In genomic region chr2:58159121-58159520, GRCm38 (mm10) we compare ENCODE assay signal across 17 mouse cellular contexts. TPM values are rescaled to one million over a fixed set of nuclear protein-coding genes. Genes with fewer than 3 reads are reported as not detected.
DNase-seq lines count a peak whose midpoint lies in the region; ATAC-seq and TF ChIP-seq lines count a peak whose summit lies in the region.
"Had no signal": no experiment of that assay in that cellular context is flagged by ENCODE, and none has a peak within 500 bp of the region (broad histone marks: within the 10 kb centered on the region; RNA-seq: fewer than 3 reads in every experiment).

No protein-coding gene starts in this region.

- H3K79me2 ChIP-seq in CH12.LX (replicated peaks; ENCODE audit: control insufficient read depth, extremely low read depth, insufficient read depth, poor library complexity, severe bottlenecking): peaks cover 41% of the 10 kb centered on the region

- dilution Hi-C loops in CH12.LX (cut with MboI; ENCODE audit: extremely low pct_ligation_motif_present, extremely low pct_unique_long_range_greater_than_20kb, low sequenced_read_pairs): no loop called here

- ATAC-seq in liver, embryonic 12.5 days: no peak
- ATAC-seq: forebrain, postnatal 0 days; hindbrain, embryonic 16.5 days had no signal

- H3K36me3 ChIP-seq in CH12.LX (replicated peaks in 1 of 2; ENCODE audit: control insufficient read depth in 1 of 2, insufficient read depth in 1 of 2, low read length in 1 of 2): no peaks in the 10 kb centered on the region
- H3K36me3 ChIP-seq in liver, embryonic 12.5 days: no peaks in the 10 kb centered on the region
- H3K36me3 ChIP-seq in small intestine, adult 2 months (ENCODE audit: control insufficient read depth, insufficient read depth, low read length): no peaks in the 10 kb centered on the region
- H3K36me3 ChIP-seq: embryonic facial prominence, embryonic 10.5 days; heart, embryonic 15.5 days; neural tube, embryonic 15.5 days had no signal

- H3K9ac ChIP-seq in CH12.LX (ENCODE audit: insufficient read depth, low read depth): peak overlapping the region; percentile 94
- no peak overlapping the region for H3K9ac ChIP-seq in liver, embryonic 12.5 days
- H3K9ac ChIP-seq: forebrain, postnatal 0 days; heart, embryonic 15.5 days; neural tube, embryonic 15.5 days had no signal

- DNase-seq in lung, adult 2 months: no peak
- no peak for DNase-seq in lung, postnatal 36 days
- DNase-seq in CH12.LX (ENCODE audit: extremely low read depth): no peak
- no peak for DNase-seq in urinary bladder, postnatal 10 days (ENCODE audit: low spot score)
- no peak for DNase-seq in cerebellum, adult 8-10 months
- no peak for DNase-seq in right cerebral cortex, postnatal 36 days (ENCODE audit: low spot score in 2 of 2)
- DNase-seq: cerebellum, postnatal 14 days; forebrain, postnatal 0 days; gastrocnemius, postnatal 36 days; right cerebral cortex, adult 18-20 months had no signal

- TF ChIP-seq EP300 in CH12.LX (IDR thresholded peaks at IDR 0.05; ENCODE audit: low read length): no peak

- H3K4me2 ChIP-seq in CH12.LX (ENCODE audit: insufficient read depth, low read depth, poor library complexity, severe bottlenecking): peak overlapping the region; percentile 90
- H3K4me2 ChIP-seq in liver, embryonic 12.5 days: peak overlapping the region; percentile 55
- H3K4me2 ChIP-seq: heart, embryonic 15.5 days; neural tube, embryonic 15.5 days had no signal

- in situ Hi-C loops in CH12.LX (cut with MboI; ENCODE audit: low pct_ligation_motif_present, low pct_unique_long_range_greater_than_20kb, low sequenced_read_pairs): no loop called here

- no peak for TF ChIP-seq POLR2A in lung, adult 2 months (IDR thresholded peaks at IDR 0.05; ENCODE audit: borderline replicate concordance, extremely low read depth, low read depth, low read length)
- TF ChIP-seq POLR2A in CH12.LX (IDR thresholded peaks at IDR 0.05; ENCODE audit: low read depth, low read length): no peak
- TF ChIP-seq POLR2A in small intestine, adult 2 months (IDR thresholded peaks at IDR 0.05; ENCODE audit: low read depth, low read length): no peak

- no peaks in the 10 kb centered on the region for H3K9me3 ChIP-seq in CH12.LX (replicated peaks; ENCODE audit: low read length)
- H3K9me3 ChIP-seq in liver, embryonic 12.5 days (replicated peaks): no peaks in the 10 kb centered on the region
- H3K9me3 ChIP-seq: embryonic facial prominence, embryonic 10.5 days; heart, embryonic 15.5 days; neural tube, embryonic 15.5 days had no signal

- peak overlapping the region; percentile 85 for H3K27ac ChIP-seq in CH12.LX (ENCODE audit: insufficient read depth, low read depth)
- no peak overlapping the region for H3K27ac ChIP-seq in liver, embryonic 12.5 days
- H3K27ac ChIP-seq in small intestine, adult 2 months (ENCODE audit: insufficient read depth, low read depth, low read length): peak overlapping the region; percentile 84
- H3K27ac ChIP-seq: embryonic facial prominence, embryonic 10.5 days; heart, embryonic 15.5 days; neural tube, embryonic 15.5 days had no signal

- H3K4me1 ChIP-seq in lung, adult 2 months (ENCODE audit: control insufficient read depth, insufficient read depth, low read length): peaks cover 7% of the 10 kb centered on the region; the same call in 1 of the 2 replicates
- peaks cover 13 to 43% of the 10 kb centered on the region in 2 experiments for H3K4me1 ChIP-seq in CH12.LX (ENCODE audit: control insufficient read depth in 1 of 2, insufficient read depth in 2 of 2)
- H3K4me1 ChIP-seq in liver, embryonic 12.5 days: peaks cover 28% of the 10 kb centered on the region
- peaks cover 14% of the 10 kb centered on the region; the same call in 1 of the 2 replicates for H3K4me1 ChIP-seq in small intestine, adult 2 months (ENCODE audit: control insufficient read depth, insufficient read depth, insufficient read length, low read length)
- H3K4me1 ChIP-seq: neural tube, embryonic 15.5 days had no signal

- no peaks in the 10 kb centered on the region for H3K27me3 ChIP-seq in CH12.LX (replicated peaks)
- no peaks in the 10 kb centered on the region for H3K27me3 ChIP-seq in liver, embryonic 12.5 days (replicated peaks)
- H3K27me3 ChIP-seq in small intestine, adult 2 months (ENCODE audit: control insufficient read depth, insufficient read depth, low read length): no peaks in the 10 kb centered on the region
- H3K27me3 ChIP-seq: heart, embryonic 15.5 days; neural tube, embryonic 15.5 days had no signal

- peak overlapping the region; percentile 75 for H3K4me3 ChIP-seq in lung, adult 2 months (replicated peaks; ENCODE audit: extremely low read depth, low read depth, low read length)
- H3K4me3 ChIP-seq in CH12.LX (replicated peaks in 1 of 3; ENCODE audit: low read depth in 2 of 3, low read length in 2 of 3, poor library complexity in 1 of 3): peak overlapping the region; percentile 59 to 95 (median 74)
- H3K4me3 ChIP-seq in liver, embryonic 12.5 days: 0 out of 2 replicates have a peak overlapping the region, but pooled peaks have one; percentile 29
- peak overlapping the region; percentile 53 for H3K4me3 ChIP-seq in small intestine, adult 2 months (ENCODE audit: low read depth, low read length)
- H3K4me3 ChIP-seq: embryonic facial prominence, embryonic 10.5 days; neural tube, embryonic 15.5 days had no signal

- TF ChIP-seq RAD21 in CH12.LX (IDR thresholded peaks at IDR 0.05; ENCODE audit: low read depth, low read length): no peak

- WGBS in lung, adult 2 months: 65% methylated on average over 6 of the region's 6 CpGs
- WGBS in liver, embryonic 12.5 days (ENCODE audit: insufficient replicate concordance): 57% methylated on average over 6 of the region's 6 CpGs
- WGBS in small intestine, adult 2 months: 79% methylated on average over 6 of the region's 6 CpGs

- no peak for TF ChIP-seq CTCF in lung, adult 2 months (IDR thresholded peaks at IDR 0.05; ENCODE audit: insufficient read depth, low read length)
- no peak for TF ChIP-seq CTCF in CH12.LX (conservative IDR thresholded peaks at IDR 0.05 in 1 of 2, IDR thresholded peaks at IDR 0.05 in 1 of 2; ENCODE audit: low read depth in 2 of 2, low read length in 2 of 2)
- no peak for TF ChIP-seq CTCF in small intestine, adult 2 months (IDR thresholded peaks at IDR 0.05; ENCODE audit: extremely low read depth, insufficient read length, insufficient replicate concordance, low read depth, low read length)

TF ChIP-seq in CH12.LX, 34 proteins besides CTCF, POLR2A, EP300 and RAD21:
- TF ChIP-seq TBP (conservative IDR thresholded peaks at IDR 0.05; ENCODE audit: low read depth, low read length) (no peak), PAX5 (IDR thresholded peaks at IDR 0.05; ENCODE audit: low read length) (no peak), MYC (IDR thresholded peaks at IDR 0.05; ENCODE audit: low read depth, low read length) (no peak), USF2 (conservative IDR thresholded peaks at IDR 0.05; ENCODE audit: low read depth, low read length) (no peak), TCF12 (IDR thresholded peaks at IDR 0.05; ENCODE audit: low read depth, low read length) (0 out of 2 replicates have a peak, but pooled peaks have one; percentile 3), ZC3H11A (IDR thresholded peaks at IDR 0.05; ENCODE audit: low read depth, low read length) (no peak), MEF2A (IDR thresholded peaks at IDR 0.05; ENCODE audit: borderline replicate concordance, low read depth, low read length) (no peak), BHLHE40 (IDR thresholded peaks at IDR 0.05; ENCODE audit: low read depth, low read length) (no peak), ETS1 (conservative IDR thresholded peaks at IDR 0.05; ENCODE audit: low read depth, low read length) (no peak)
TF ChIP-seq in CH12.LX: peak in this region for 1.

RNA-seq across cellular contexts. Expression of gene Cytip, which starts 36.2 kb away (rescaled TPM):
- 65.8 and 71.2 TPM in 2 replicates for polyA plus RNA-seq in lung, adult 2 months (2012; rRNA removed)
- total RNA-seq in CH12.LX (2012; rRNA removed) (61.3 TPM in 2 replicates), CH12.LX (2014; rRNA removed) (55.9 and 73.4 TPM in 2 replicates)
- 40.2 and 43.1 TPM in 2 replicates for polyA plus RNA-seq in CH12.LX (2012; ENCODE audit: insufficient read length, low read depth)
- polyA plus RNA-seq in liver, embryonic 12.5 days (2016; fragmentation: Nextera tagmentation; extraction: Ambion mirVana): 1.9 and 2.2 TPM in 2 replicates
- polyA plus RNA-seq in small intestine, adult 2 months (2012; rRNA removed): 5.2 and 24.2 TPM in 2 replicates
- total RNA-seq: layer of hippocampus, adult 18-20 months had no signal
